Mouse (Mus musculus) brain, embryonic 18.5 days (tissue): Measurements from ENCODE around the gene Hypm.

Source experiments
- DNase-seq: peaks from one replicate; pipeline ENCODE4 v3.0.0-alpha.2; 2012; ENCODE audit warnings: low read depth, low spot score

The Hypm gene

DNA sequence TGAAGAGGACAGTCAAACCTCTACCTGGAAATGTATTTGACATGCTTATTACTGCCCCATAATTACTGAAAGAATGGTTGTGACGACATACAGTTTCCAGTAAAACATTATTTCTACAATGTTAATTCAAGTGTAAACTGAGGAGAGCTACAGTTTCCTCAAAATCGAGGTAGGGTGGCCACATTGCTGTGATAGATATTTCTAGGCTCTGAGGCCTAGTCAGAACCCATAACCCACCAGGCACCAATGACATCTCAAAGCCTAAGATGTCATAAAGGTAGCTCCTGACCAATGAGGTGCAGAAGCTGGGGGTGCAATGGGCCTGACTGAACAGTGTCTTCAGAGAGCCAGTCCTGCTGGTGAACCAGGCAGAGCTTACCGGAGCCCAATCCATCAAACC is at the start of gene Hypm:
TSS of gene Hypm (plus strand) at position 301 of the 400 bp plus-strand sequence.
- no peak for DNase-seq

GRCm38 (mm10) chrX:9810101-9810500 is 36.6 kb upstream of the Hypm start:
- no peak for DNase-seq

DNA sequence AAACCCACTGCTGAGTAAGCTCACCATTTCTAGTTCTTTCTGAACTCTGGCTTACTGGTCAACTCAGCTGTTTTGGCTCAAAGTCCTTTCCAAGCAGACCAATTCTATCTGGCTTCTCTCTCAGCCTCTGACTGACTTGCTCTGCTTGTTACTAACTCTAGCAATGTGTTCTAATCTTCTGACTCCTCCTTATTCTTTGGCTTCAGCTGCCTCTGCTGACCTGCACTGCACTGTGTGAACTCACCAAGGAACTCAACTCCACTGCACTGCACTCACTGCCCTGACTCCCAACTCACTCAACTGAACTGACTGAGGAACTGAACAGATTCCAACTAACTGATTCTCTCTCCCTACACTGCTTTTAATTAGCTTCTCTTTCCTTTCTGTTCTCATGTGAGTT is 34.3 kb upstream of the Hypm start:
- DNase-seq: no peak

GRCm38 (mm10) chrX:9834779-9835178 is 11.9 kb upstream of the Hypm start:
- no peak for DNase-seq

- no peak for DNase-seq
Observed at GRCm38 (mm10) chrX:9849403-9849802, 2.7 kb downstream of the Hypm start, which contains the start of gene H2al3. Gene H2al3, plus strand, starts transcription at chrX:9849703.

- no peak for DNase-seq
Observed at GRCm38 (mm10) chrX:9861859-9862258, 15.1 kb downstream of the Hypm start.

DNA sequence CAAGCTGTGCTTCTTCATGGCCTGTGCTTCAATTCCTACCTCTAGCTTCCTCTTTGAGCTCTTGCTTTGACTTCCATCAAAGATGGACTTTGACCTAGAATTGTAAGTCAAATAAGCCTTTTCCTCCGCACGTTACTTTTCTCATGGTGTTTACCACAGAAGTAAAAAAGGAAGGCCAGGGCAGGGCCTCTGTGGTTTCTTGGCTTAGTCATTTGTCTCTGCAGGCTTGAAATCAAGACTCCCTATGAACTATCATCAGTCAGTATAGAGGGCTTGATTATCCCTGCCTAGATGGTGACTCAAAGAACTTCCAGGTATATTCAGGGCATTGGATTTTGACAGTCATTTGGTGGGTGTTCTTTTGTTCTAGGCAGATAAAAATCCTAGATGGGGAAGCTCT is 28.8 kb downstream of the Hypm start:
- DNase-seq: no peak

GRCm38 (mm10) chrX:9885322-9885721 is 38.6 kb downstream of the Hypm start, which contains the start of gene Sytl5:
Gene Sytl5, plus strand, starts transcription at chrX:9885622.
- DNase-seq: no peak
